Mouse (Mus musculus): Measurements from ENCODE around the gene Mrtfa.
A peak's percentile ranks its signal among the peaks of the same experiment; 100 is the strongest.

Mrtfa gene

GRCm38 (mm10) chr15:81022437-81022836 is 168.1 kb downstream of the Mrtfa start:
- DNase-seq = no peak

GRCm38 (mm10) chr15:81021377-81021776 is 169.2 kb downstream of the Mrtfa start:
- no peak for DNase-seq

GRCm38 (mm10) chr15:81017308-81017707 is 173.2 kb downstream of the Mrtfa start:
- DNase-seq = no peak

GRCm38 (mm10) chr15:81016488-81016887 is 174.1 kb downstream of the Mrtfa start:
- DNase-seq = no peak

GRCm38 (mm10) chr15:81015068-81015744 is 175.4 kb downstream of the Mrtfa start:
- DNase-seq = no peak

- no peak for DNase-seq
Observed at GRCm38 (mm10) chr15:81013186-81013585, 177.4 kb downstream of the Mrtfa start.

GRCm38 (mm10) chr15:81012359-81012758 is 178.2 kb downstream of the Mrtfa start:
- DNase-seq = no peak

GRCm38 (mm10) chr15:81011523-81011922 is 179.0 kb downstream of the Mrtfa start:
- DNase-seq = no peak

- no peak for DNase-seq
Observed at GRCm38 (mm10) chr15:81010114-81010513, 180.4 kb downstream of the Mrtfa start.

GRCm38 (mm10) chr15:81008689-81009123 is 181.9 kb downstream of the Mrtfa start:
- DNase-seq = peak; percentile 22

GRCm38 (mm10) chr15:81007905-81008304 is 182.7 kb downstream of the Mrtfa start:
- no peak for DNase-seq

GRCm38 (mm10) chr15:81007339-81007738 is 183.2 kb downstream of the Mrtfa start:
- no peak for DNase-seq

GRCm38 (mm10) chr15:81006127-81006735 is 184.3 kb downstream of the Mrtfa start:
- DNase-seq = no peak

GRCm38 (mm10) chr15:81000419-81001138 is 190.0 kb downstream of the Mrtfa start:
- no peak for DNase-seq

GRCm38 (mm10) chr15:80997077-80997476 is 193.5 kb downstream of the Mrtfa start:
- DNase-seq = no peak

- DNase-seq = no peak
Observed at GRCm38 (mm10) chr15:80996090-80996835, 194.3 kb downstream of the Mrtfa start.

GRCm38 (mm10) chr15:80994959-80995358 is 195.6 kb downstream of the Mrtfa start:
- DNase-seq = no peak

GRCm38 (mm10) chr15:80989712-80990111 is 200.8 kb downstream of the Mrtfa start:
- DNase-seq = no peak

- DNase-seq = no peak
Observed at GRCm38 (mm10) chr15:80988331-80988730, 202.2 kb downstream of the Mrtfa start.

GRCm38 (mm10) chr15:80983264-80983663 is 207.3 kb downstream of the Mrtfa start:
- DNase-seq = no peak

- DNase-seq = no peak
Observed at GRCm38 (mm10) chr15:80981176-80981575, 209.4 kb downstream of the Mrtfa start.

GRCm38 (mm10) chr15:80979611-80980010 is 210.9 kb downstream of the Mrtfa start:
- DNase-seq = no peak

All from kidney, adult 18-20 months (tissue).